Mouse (Mus musculus) adrenal gland, postnatal 10 days (tissue): ENCODE measurements at regions not wholly inside any gene's neighbourhood (a gene's known extent, or its start where the extent isn't known, plus 50 kb on each side); places are given as distances from the start of the nearest gene placed in this dataset. TPM values are rescaled to one million over a fixed set of nuclear protein-coding genes. Genes with fewer than 3 reads are reported as not detected.

ENCODE experiments used
- DNase-seq: peaks from one replicate; pipeline ENCODE4 v3.0.0; 2021; ENCODE audit warnings: mixed read lengths
- microRNA-seq: library from miRNA; unstranded; fragments of <30 nt; microRNA quantifications from one replicate; pipeline ENCODE4 v1.2.0, GENCODE M21; 2021

DNA sequence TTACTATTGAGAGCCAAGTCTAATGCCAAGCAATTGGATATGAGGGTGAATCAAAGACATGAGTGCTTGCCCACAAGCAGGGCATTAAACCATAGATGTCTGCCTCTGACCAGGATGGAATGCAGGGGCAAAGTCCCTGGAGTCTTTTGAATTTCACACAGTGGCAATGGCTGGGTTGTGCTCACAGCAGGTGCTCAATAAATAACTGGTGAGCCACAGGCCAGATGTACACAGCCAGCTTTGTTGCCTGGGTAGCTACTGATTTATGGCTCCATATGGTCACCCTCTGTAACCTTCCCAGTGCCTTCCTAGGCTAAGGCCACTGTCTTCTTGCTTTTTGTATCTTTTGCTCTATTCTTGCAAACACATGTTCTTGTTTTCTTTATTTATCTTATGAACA lies 154.3 kb upstream of the Lrrn1 start:
- no peak for DNase-seq

DNA sequence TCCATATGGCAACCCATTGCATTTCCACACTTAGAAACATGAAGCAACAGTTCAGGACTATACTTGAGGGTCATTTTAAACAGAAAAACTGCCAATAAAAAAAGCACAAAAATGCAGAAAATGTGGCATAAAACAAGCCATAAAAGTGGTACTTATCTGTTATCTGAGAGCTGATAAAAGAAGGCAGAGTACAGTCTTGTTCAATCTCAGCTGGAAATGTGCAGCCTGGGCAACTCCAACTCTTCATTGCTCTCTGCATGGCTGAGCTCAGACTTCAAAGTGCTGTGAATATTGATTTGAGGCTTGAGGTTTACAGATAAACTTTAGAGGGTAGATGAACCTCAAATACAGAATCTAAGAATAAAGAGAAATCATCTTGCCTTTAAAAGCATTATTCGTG lies 151.1 kb upstream of the Lrrn1 start:
- DNase-seq, result no peak

DNA sequence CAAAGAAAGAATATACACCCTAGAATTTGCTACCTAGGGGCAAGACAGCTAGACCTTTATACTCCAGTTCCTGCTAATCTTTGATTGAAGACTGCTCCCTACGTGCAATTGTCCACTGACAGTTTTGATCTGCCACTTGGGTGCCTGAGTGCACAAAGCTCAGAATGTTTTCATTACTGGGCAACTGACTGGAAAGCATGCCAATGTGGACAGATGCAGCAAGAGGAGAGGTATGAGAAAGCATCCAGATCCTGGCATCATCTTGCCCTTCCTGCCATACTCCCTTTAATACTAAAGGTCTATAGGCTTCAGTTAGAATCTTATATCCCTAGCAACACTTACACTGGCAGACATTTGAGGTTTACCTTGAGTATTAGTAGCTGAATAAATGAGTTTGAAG lies 148.9 kb upstream of the Lrrn1 start:
- DNase-seq, result no peak

DNA sequence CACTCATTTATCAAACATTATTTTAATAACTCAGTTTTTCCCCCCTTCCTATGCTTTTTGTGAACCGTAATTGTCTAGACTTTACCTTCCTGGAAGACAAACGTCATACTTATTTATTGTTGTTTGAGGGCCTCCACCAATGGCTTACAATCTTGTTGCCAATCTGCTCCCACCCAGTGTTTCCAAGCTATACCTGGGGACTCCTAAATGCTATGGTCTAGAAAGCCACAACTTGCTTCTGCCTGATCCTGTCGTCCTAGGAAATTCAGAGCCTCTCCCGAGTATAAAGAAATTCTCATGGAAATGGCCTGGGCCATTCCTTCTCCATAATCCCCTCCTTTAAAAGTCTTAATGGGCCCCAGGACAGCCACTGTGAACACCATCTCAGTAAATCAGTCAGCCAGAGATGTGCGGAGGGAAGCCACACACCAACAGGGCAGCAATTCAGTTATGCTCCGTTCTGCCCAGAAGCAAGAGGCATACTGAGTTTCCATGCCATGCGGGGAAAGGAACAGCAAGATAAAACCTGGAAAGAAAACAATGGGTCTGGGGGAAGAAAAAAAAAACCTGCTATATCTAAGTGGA lies 143.4 kb upstream of the Lrrn1 start:
- DNase-seq, result no peak

DNA sequence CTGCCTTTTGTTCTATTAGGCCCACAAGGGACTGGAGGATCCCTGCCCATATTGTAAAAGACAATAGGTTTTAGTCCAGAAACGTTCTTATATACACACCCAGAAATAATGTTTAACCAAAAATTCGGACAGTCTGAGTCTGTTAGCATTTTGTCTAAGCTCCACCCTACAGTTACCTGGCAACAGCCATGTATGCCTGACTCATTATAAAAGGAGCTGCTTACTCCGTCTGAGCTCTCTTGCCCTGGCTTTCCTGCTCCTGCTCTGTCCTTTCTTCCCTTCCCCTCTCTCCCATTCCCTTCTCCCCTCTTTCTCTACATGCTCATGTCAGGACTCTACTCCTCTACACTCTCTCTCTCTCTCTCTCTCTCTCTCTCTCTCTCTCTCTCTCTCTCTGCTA lies 139.7 kb upstream of the Lrrn1 start:
- no peak for DNase-seq

DNA sequence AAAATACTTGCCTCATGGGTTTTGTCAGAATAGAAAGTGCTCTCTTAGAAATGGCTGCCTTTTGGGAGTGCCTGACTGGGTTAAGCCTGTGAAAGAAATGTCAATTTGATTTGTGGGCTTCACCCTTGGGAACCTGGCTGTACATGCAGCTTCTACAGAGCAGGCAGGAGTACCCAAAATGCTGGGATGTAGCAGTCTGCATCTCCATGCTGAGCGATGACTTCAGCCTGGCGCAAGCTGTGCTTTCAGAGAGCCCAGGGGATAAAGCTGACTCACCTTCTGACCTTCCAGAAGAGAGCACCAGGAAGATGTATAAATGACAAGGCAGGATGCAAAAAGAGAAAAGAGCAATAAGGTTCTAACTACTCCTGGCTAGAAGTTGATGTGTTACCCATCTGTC lies 135.0 kb upstream of the Lrrn1 start:
- DNase-seq, result no peak

DNA sequence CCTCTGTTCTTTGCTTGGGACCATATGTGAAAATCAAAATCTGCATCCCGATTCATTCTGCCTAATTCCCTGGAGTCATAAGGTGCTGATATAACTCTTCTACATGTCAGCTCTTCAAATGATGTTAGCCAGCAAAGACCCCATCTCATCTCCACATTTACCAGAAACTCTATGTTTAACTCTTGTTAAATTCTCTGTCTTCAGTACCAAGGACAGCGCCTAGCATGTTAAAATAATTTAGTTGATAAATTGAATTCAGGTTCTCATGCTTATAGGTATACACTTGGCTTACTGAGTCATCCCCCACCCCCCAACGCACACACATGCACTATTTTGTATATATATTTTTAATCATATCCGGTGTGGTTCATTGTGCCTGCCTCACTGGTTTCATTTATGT lies 113.8 kb upstream of the Lrrn1 start:
- peak; percentile 1 for DNase-seq

DNA sequence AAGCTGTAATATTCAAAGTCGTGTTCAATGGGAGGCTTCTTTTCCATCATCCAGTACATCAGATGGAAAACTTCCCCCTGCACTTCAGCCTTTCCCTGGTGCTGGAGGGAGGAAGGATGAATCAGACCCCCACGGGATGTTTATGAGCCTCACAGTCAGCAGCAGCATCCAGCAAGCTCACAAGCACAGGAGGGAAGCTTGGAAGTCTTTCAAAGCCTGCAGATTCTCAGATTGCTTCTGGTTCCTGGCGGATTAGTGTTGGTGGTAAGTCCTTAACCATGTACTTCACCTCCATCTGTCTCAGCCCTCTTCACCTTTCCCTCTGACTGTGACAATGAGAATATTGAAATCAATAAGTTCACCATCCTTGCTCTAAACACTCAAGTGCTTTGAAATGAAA lies 107.5 kb upstream of the Lrrn1 start:
- no peak for DNase-seq

DNA sequence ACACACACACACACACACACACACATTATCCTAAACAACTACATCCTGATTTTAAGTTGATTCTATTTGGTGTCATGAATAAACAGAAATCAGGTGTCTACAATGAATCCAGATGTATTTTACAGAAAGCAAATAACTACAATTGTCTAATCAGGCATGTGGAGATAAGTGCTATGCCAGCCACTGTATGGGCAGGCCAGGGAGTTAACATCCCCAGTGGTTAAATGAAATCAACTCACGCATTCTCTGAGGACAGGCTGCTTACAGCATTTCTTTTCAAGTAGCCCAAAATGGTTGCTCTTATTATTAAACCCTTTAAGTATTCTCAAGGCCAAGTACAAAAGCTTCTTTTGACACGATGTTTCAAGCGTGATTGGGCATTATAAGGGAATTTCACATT lies 103.0 kb upstream of the Lrrn1 start:
- no peak for DNase-seq

DNA sequence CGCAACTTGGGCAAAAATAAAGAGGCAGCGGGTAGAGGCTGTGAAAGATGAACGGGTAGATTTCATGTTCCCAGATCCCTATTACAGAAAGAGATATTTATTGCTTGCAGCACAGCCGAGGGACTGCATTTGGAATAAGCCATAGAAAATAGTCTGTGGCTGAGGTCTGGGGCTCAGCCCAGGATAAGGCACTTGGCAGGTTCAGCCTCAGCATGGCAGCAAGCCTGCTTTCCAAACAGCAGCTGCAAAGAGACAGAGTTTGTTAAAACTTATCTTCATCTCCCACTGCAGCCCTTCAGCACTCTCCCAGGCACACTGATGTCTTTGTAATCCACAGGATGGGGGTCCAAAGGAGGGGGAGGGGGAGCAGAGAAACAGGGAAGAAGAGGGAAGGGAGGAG lies 98.5 kb upstream of the Lrrn1 start:
- DNase-seq, result peak; percentile 2

DNA sequence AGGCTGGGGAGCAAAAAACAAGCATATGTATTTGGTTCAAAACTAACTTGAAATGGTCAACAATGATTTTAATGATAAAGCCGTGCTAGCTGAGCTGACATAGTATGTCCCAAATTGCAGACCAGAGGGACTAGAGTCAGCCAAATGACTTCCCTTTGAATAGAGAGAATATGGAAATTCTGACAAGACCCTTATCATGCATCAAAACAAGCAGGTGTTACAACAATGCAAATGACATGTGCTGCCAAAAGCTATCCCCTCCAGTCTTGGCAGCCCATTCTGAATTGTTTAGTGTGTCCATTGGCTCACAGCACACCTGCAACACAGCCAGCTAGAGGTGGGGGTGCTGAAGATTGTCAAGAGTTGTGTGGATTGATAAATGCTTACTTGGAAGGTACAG lies 87.5 kb upstream of the Lrrn1 start:
- no peak for DNase-seq

DNA sequence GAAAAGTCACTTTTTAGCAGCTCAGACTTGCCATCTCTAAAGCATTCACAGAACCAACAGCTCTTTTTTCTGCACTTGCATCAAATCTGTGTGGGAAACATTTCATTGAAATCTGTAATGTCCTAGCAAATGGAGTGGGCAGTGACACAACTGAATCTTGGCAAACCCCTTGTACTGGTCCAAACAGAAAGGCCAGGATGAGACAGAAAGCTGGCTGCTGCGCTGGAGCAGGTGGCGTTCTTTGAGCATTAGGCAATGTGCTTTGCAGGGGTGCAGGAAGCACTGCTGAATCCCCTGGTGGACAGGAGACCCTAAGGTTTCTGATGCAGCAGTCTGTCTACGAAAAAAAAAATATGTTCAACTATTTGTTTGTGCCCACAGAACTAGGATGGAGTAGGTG lies 85.2 kb upstream of the Lrrn1 start:
- no peak for DNase-seq

DNA sequence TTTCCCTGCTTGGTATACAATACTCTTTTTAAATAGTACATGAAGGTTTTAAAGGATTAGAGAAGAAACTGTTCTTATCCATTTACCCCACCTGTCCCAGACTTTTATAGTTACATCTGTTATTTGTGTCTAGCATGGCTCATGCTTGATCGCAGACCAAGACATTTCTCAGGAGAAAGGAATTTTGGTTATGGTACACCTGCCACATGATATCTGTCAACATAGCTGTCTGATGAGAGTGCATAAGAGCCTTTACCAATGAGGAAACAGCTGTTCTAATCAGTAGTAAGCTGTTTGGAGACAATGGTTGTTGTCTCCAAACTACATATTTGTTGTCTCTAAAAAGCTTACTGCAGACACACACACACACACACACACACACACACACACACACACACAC lies 70.3 kb upstream of the Lrrn1 start:
- no peak for DNase-seq

DNA sequence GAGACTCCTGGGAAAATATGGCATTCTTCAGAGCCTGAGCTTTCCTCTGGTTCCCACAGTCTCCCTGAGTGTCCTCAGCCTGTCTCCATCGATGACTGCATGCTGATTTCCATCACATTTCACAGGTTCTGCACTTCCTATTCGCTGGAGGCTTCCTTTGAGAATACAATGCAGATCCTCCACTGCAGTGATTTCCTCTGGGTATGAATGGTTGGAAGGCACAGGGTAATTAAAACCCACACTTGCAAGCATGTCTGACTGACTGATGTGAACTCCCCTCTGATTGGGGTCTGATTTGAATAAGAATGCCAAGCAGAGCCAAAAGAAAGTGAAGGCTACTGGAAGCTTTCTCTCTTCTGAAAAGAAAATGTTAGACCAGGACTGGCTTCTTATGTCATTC lies 67.1 kb upstream of the Lrrn1 start:
- DNase-seq, result no peak

DNA sequence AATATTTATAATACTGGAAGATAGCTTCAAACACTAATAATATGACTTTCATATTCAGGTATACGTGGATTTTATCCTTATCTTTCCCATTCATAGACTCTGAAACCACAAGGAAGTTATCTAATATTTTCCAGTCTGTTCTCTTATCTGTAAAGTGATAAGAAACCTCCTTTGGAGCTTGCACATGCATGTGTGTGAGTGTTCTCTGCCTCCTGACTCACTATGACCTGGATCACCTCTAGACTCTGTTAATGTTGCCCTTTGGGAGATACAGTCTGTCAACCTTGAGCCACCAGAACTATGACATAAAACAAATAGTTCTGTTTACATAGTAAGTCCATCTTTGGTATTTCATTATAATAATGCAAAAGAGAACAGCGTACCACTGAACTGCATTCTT lies 56.2 kb upstream of the Lrrn1 start:
- no peak for DNase-seq

DNA sequence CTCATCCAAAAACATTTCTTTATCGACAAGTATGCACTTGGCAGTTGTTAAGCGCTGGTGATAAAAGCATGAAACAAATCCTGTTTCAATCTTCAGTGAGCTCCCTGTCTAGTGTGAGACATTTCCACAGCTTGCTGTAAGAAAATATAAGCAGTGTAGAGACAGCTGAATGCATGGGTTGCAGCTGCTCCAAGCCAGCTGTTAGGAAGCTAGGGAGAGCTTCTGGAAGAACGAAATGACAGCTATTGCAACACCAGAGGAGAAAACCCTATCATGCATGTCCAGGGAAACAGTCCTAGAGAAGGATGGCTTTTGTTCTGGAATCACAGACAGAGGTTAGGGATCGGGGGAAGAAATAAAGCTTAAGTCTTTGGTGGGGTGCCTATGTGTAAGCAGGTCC lies 55.4 kb upstream of the Lrrn1 start:
- no peak for DNase-seq

Small RNAs in the stretch of these regions (microRNA-seq; reads per million reads assigned to microRNA genes)
- gene Gm27690, result not detected
